Mouse (Mus musculus): ENCODE data around the gene Gm20696. TPM values are rescaled to one million over a fixed set of nuclear protein-coding genes. Genes with fewer than 3 reads are reported as not detected.

Gene Gm20696
- total and polyA plus RNA-seq, 3 experiments: 0.59 TPM; not detected in 2

GRCm38 (mm10) chr6:99496114-99496513 lies 170.5 kb downstream of the Gm20696 start:
- Histone ChIP-seq H3K4me1 (ENCODE audit: control insufficient read depth in 1 of 2, insufficient read depth in 2 of 2) (peaks cover 9 to 22% of the 10 kb centered on the region in 2 experiments), H3K9ac (ENCODE audit: insufficient read depth, low read depth) (no peak overlapping the region), H3K36me3 (replicated peaks in 1 of 2; ENCODE audit: control insufficient read depth in 1 of 2, insufficient read depth in 1 of 2, low read length in 1 of 2) (no peaks in the 10 kb centered on the region), H3K27me3 (replicated peaks) (no peaks in the 10 kb centered on the region), H3K9me3 (replicated peaks; ENCODE audit: low read length) (no peaks in the 10 kb centered on the region), H3K4me2 (ENCODE audit: insufficient read depth, low read depth, poor library complexity, severe bottlenecking) (no peak overlapping the region), H3K4me3 (replicated peaks in 1 of 3; ENCODE audit: low read depth in 2 of 3, low read length in 2 of 3, poor library complexity in 1 of 3) (no peak overlapping the region), H3K27ac (ENCODE audit: insufficient read depth, low read depth) (no peak overlapping the region), H3K79me2 (replicated peaks; ENCODE audit: control insufficient read depth, extremely low read depth, insufficient read depth, poor library complexity, severe bottlenecking) (no peaks in the 10 kb centered on the region)
- TF ChIP-seq ZKSCAN1 (IDR thresholded peaks at IDR 0.05; ENCODE audit: borderline replicate concordance, low read depth, low read length): no peak
- TF ChIP-seq JUND (conservative IDR thresholded peaks at IDR 0.05; ENCODE audit: low read depth, low read length): no peak
- no peak for TF ChIP-seq JUN (IDR thresholded peaks at IDR 0.05; ENCODE audit: insufficient read depth, low read depth, low read length)
- no peak for TF ChIP-seq CHD2 (IDR thresholded peaks at IDR 0.05; ENCODE audit: low read length)
- no peak for TF ChIP-seq SMC3 (IDR thresholded peaks at IDR 0.05; ENCODE audit: low read depth, low read length)
- no peak for TF ChIP-seq ELF1 (IDR thresholded peaks at IDR 0.05; ENCODE audit: low read depth, low read length)
- no peak for TF ChIP-seq IRF4 (IDR thresholded peaks at IDR 0.05; ENCODE audit: low read depth, low read length)
- TF ChIP-seq HCFC1 (IDR thresholded peaks at IDR 0.05; ENCODE audit: low read depth, low read length): no peak
- TF ChIP-seq ZNF384 (IDR thresholded peaks at IDR 0.05; ENCODE audit: low read depth, low read length): no peak
- TF ChIP-seq MAFK (IDR thresholded peaks at IDR 0.05; ENCODE audit: insufficient replicate concordance, low read length): no peak
- no peak for TF ChIP-seq ZC3H11A (IDR thresholded peaks at IDR 0.05; ENCODE audit: low read depth, low read length)
- TF ChIP-seq NRF1 (IDR thresholded peaks at IDR 0.05; ENCODE audit: low read depth, low read length): no peak
- TF ChIP-seq MEF2A (IDR thresholded peaks at IDR 0.05; ENCODE audit: borderline replicate concordance, low read depth, low read length): no peak
- no peak for TF ChIP-seq USF2 (conservative IDR thresholded peaks at IDR 0.05; ENCODE audit: low read depth, low read length)
- no peak for TF ChIP-seq TBP (conservative IDR thresholded peaks at IDR 0.05; ENCODE audit: low read depth, low read length)
- dilution Hi-C loops (cut with MboI; ENCODE audit: extremely low pct_ligation_motif_present, extremely low pct_unique_long_range_greater_than_20kb, low sequenced_read_pairs) (no loop called here), in situ Hi-C loops (cut with MboI; ENCODE audit: low pct_ligation_motif_present, low pct_unique_long_range_greater_than_20kb, low sequenced_read_pairs) (no loop called here)
- no peak for DNase-seq (ENCODE audit: extremely low read depth)

GRCm38 (mm10) chr6:99492937-99493336 lies 173.7 kb downstream of the Gm20696 start:
- no peak for DNase-seq (ENCODE audit: extremely low read depth)
- Histone ChIP-seq H3K79me2 (replicated peaks; ENCODE audit: control insufficient read depth, extremely low read depth, insufficient read depth, poor library complexity, severe bottlenecking) (no peaks in the 10 kb centered on the region), H3K9me3 (replicated peaks; ENCODE audit: low read length) (no peaks in the 10 kb centered on the region), H3K36me3 (replicated peaks in 1 of 2; ENCODE audit: control insufficient read depth in 1 of 2, insufficient read depth in 1 of 2, low read length in 1 of 2) (no peaks in the 10 kb centered on the region), H3K27me3 (replicated peaks) (no peaks in the 10 kb centered on the region), H3K4me2 (ENCODE audit: insufficient read depth, low read depth, poor library complexity, severe bottlenecking) (no peak overlapping the region), H3K27ac (ENCODE audit: insufficient read depth, low read depth) (no peak overlapping the region), H3K9ac (ENCODE audit: insufficient read depth, low read depth) (no peak overlapping the region), H3K4me3 (replicated peaks in 1 of 3; ENCODE audit: low read depth in 2 of 3, low read length in 2 of 3, poor library complexity in 1 of 3) (no peak overlapping the region), H3K4me1 (ENCODE audit: control insufficient read depth in 1 of 2, insufficient read depth in 2 of 2) (peaks cover 19 to 40% of the 10 kb centered on the region in 2 experiments)
- in situ Hi-C loops (cut with MboI; ENCODE audit: low pct_ligation_motif_present, low pct_unique_long_range_greater_than_20kb, low sequenced_read_pairs) (no loop called here), dilution Hi-C loops (cut with MboI; ENCODE audit: extremely low pct_ligation_motif_present, extremely low pct_unique_long_range_greater_than_20kb, low sequenced_read_pairs) (no loop called here)
- TF ChIP-seq EP300 (IDR thresholded peaks at IDR 0.05; ENCODE audit: low read length) (no peak), RAD21 (IDR thresholded peaks at IDR 0.05; ENCODE audit: low read depth, low read length) (peak; percentile 68), SMC3 (IDR thresholded peaks at IDR 0.05; ENCODE audit: low read depth, low read length) (peak; percentile 39), MAFK (IDR thresholded peaks at IDR 0.05; ENCODE audit: insufficient replicate concordance, low read length) (no peak), CTCF (conservative IDR thresholded peaks at IDR 0.05 in 1 of 2, IDR thresholded peaks at IDR 0.05 in 1 of 2; ENCODE audit: low read depth in 2 of 2, low read length in 2 of 2) (peak in 1 of 2 experiments; percentile 55; a peak in 2 of 4 replicates)
